Mouse (Mus musculus) ES-E14 (cell line): Measurements from ENCODE around the gene Sfn. TPM values are rescaled to one million over a fixed set of nuclear protein-coding genes. Genes with fewer than 3 reads are reported as not detected.

Source experiments
- DNase-seq: peaks from one replicate; pipeline ENCODE4 v3.0.0-alpha.2; 2013; ENCODE audit warnings: low read depth, low spot score
- H3K27ac ChIP-seq: 2 replicates; pipeline ENCODE4 v1.5.1; 2012; ENCODE audit warnings: low read depth, mild to moderate bottlenecking, low read length, moderate library complexity, mixed read lengths; ENCODE audit not compliant: poor library complexity, insufficient read depth, severe bottlenecking
- H3K36me3 ChIP-seq: 2 replicates; pipeline ENCODE4 v1.6.1; 2012; ENCODE audit warnings: mild to moderate bottlenecking, low read length, moderate library complexity, mixed read lengths; ENCODE audit not compliant: control insufficient read depth, poor library complexity, insufficient read depth, severe bottlenecking
- H3K4me1 ChIP-seq, 2 experiments: fragments of 150-350 bp in 1 of 2; sonication (generic) in 1 of 2; 2 replicates each; pipeline ENCODE4 v1.6.1; 2012; ENCODE audit warnings: low read length in 2 of 2, mild to moderate bottlenecking in 1 of 2, mixed read lengths in 1 of 2; ENCODE audit not compliant: control insufficient read depth in 2 of 2, insufficient read depth in 2 of 2, poor library complexity in 1 of 2
- H3K4me3 ChIP-seq, 2 experiments: fragments of 150-350 bp in 1 of 2; sonication (generic) in 1 of 2; 2 replicates each; pipeline ENCODE4 v1.5.1; 2012; ENCODE audit warnings: low read length in 2 of 2, low read depth in 1 of 2, mild to moderate bottlenecking in 1 of 2, mixed read lengths in 1 of 2; ENCODE audit not compliant: insufficient read depth in 1 of 2, poor library complexity in 1 of 2, severe bottlenecking in 1 of 2
- H3K9ac ChIP-seq: 2 replicates; pipeline ENCODE4 v1.6.1; 2012; ENCODE audit warnings: low read depth, mild to moderate bottlenecking, low read length, mixed read lengths; ENCODE audit not compliant: poor library complexity, insufficient read depth, severe bottlenecking
- H3K9me3 ChIP-seq: fragments of 150-350 bp; sonication (generic); 2 replicates; pipeline ENCODE4 v1.6.1; 2012; ENCODE audit warnings: low read depth, mild to moderate bottlenecking, low read length; ENCODE audit not compliant: control insufficient read depth, insufficient read depth
- CHD2 ChIP-seq: IDR thresholded peaks from 2 replicates; pipeline ENCODE4 v1.6.1; 2014; ENCODE audit warnings: mild to moderate bottlenecking, low read depth, low read length, inconsistent platforms
- HCFC1 ChIP-seq: IDR thresholded peaks from 2 replicates; pipeline ENCODE4 v1.6.1; 2012; ENCODE audit warnings: low read length, inconsistent platforms, borderline replicate concordance; ENCODE audit not compliant: insufficient read depth
- MAFK ChIP-seq: IDR thresholded peaks from 2 replicates; pipeline ENCODE4 v1.6.1; 2014; ENCODE audit warnings: mild to moderate bottlenecking, low read depth, low read length, inconsistent platforms; ENCODE audit not compliant: insufficient read depth
- ZC3H11A ChIP-seq: IDR thresholded peaks from 2 replicates; pipeline ENCODE4 v1.6.1; 2012; ENCODE audit warnings: low read depth, mild to moderate bottlenecking, inconsistent platforms, low read length, borderline replicate concordance
- ZNF384 ChIP-seq: IDR thresholded peaks from 2 replicates; pipeline ENCODE4 v1.6.1; 2012; ENCODE audit warnings: low read depth, low read length, inconsistent platforms
- in situ Hi-C, 2 experiments: fragments of 600-800 bp; cut with MboI; formaldehyde crosslinking; loops; one replicate each; pipeline ENCODE4 v1.15.1; 2025; ENCODE audit warnings: low sequenced_read_pairs in 2 of 2, inconsistent platforms in 1 of 2; ENCODE audit not compliant: unreplicated experiment in 2 of 2
- total RNA-seq: library from RNA; depleted of rRNA; stranded (reverse); fragments of 300-350 nt; gene quantifications from 2 replicates; pipeline ENCODE4 v1.2.3, GENCODE M21; 2012; rRNA removed

The Sfn gene
- total RNA-seq, 1 experiment = 35.8 TPM

- H3K4me3 ChIP-seq = peak overlapping the region; percentile 16 to 50; a peak in 3 of 4 replicates
- no peaks in the 10 kb centered on the region for H3K9me3 ChIP-seq
- 0 out of 2 replicates have a peak overlapping the region, but pooled peaks have one; percentile 44 for H3K9ac ChIP-seq
- H3K36me3 ChIP-seq = no peaks in the 10 kb centered on the region
- no peak overlapping the region for H3K27ac ChIP-seq
- H3K4me1 ChIP-seq = peaks cover 0 to 6% of the 10 kb centered on the region in 2 experiments; a peak in 1 of 4 replicates
- in situ Hi-C loops = no loop called here
- DNase-seq = no peak
- no peak for TF ChIP-seq ZNF384
- TF ChIP-seq HCFC1 = no peak
- no peak for TF ChIP-seq CHD2
- no peak for TF ChIP-seq ZC3H11A
- TF ChIP-seq MAFK = no peak
Observed at GRCm38 (mm10) chr4:133553448-133554330, 48.3 kb downstream of the Sfn start.

GRCm38 (mm10) chr4:133552768-133553447 lies 49.1 kb downstream of the Sfn start, which contains the start of gene Nr0b2:
Gene Nr0b2 (plus strand): TSS chr4:133553376.
- Histone ChIP-seq H3K4me3 (peak within 1 kb of the TSS; percentile 16 to 50; a peak in 3 of 4 replicates), H3K9ac (0 out of 2 replicates have a peak within 1 kb of the TSS, but pooled peaks have one; percentile 44), H3K36me3 (no peaks in the 10 kb centered on the region), H3K27ac (no peak within 1 kb of the TSS), H3K9me3 (no peaks in the 10 kb centered on the region), H3K4me1 (peaks cover 0 to 6% of the 10 kb centered on the region in 2 experiments; a peak in 1 of 4 replicates)
- peak; percentile 37; the same call in 1 of the 2 replicates for TF ChIP-seq ZNF384
- no peak for TF ChIP-seq ZC3H11A
- no peak for DNase-seq
- in situ Hi-C loops = no loop called here

- no peaks in the 10 kb centered on the region for H3K36me3 ChIP-seq
- DNase-seq = no peak
- no peak overlapping the region for H3K9ac ChIP-seq
- H3K9me3 ChIP-seq = no peaks in the 10 kb centered on the region
- TF ChIP-seq MAFK (no peak), ZC3H11A (no peak), CHD2 (no peak), HCFC1 (no peak), ZNF384 (no peak)
- no peak overlapping the region for H3K27ac ChIP-seq
- H3K4me3 ChIP-seq = no peak overlapping the region
- in situ Hi-C loops = no loop called here
- peaks cover 0 to 6% of the 10 kb centered on the region in 2 experiments; a peak in 1 of 4 replicates for H3K4me1 ChIP-seq
Observed at GRCm38 (mm10) chr4:133552029-133552428, 49.9 kb downstream of the Sfn start.

Other genes starting within 250 kb of the Sfn start
- 65.6 and 91.8 TPM in 2 replicates for gene Wdtc1, start 248.7 kb downstream of the Sfn start, total RNA-seq
- gene Slc9a1, start 232.5 kb downstream of the Sfn start, total RNA-seq = 24.7 and 24.9 TPM in 2 replicates
- gene Tent5b, start 122.0 kb downstream of the Sfn start, total RNA-seq = 7.5 and 8.5 TPM in 2 replicates
- 0.90 and 0.94 TPM in 2 replicates for gene Trnp1, start 103.6 kb downstream of the Sfn start, total RNA-seq
- 3.4 and 4.1 TPM in 2 replicates for gene Kdf1, start 83.2 kb downstream of the Sfn start, total RNA-seq
- gene Nudc, start 56.2 kb downstream of the Sfn start, total RNA-seq = 340 and 358 TPM in 2 replicates
- 0.31 and 0.32 TPM in 2 replicates for gene Nr0b2, start 48.8 kb downstream of the Sfn start, total RNA-seq
- gene Gpatch3, start 27.4 kb downstream of the Sfn start, total RNA-seq = 14.4 and 19.9 TPM in 2 replicates
- 39.5 and 52.6 TPM in 2 replicates for gene Gpn2, start 17.8 kb downstream of the Sfn start, total RNA-seq
- gene Zdhhc18, start 48.0 kb upstream of the Sfn start, total RNA-seq = 39.0 and 55.8 TPM in 2 replicates
- gene Pigv, start 70.5 kb upstream of the Sfn start, total RNA-seq = 11.6 and 14.5 TPM in 2 replicates
- 62.6 and 75.6 TPM in 2 replicates for gene Arid1a, start 154.6 kb upstream of the Sfn start, total RNA-seq